Mouse (Mus musculus) kidney, adult 2 months (tissue): ENCODE data around the gene Tomm22.
A peak's percentile ranks its signal among the peaks of the same experiment; 100 is the strongest.

Experiments used
- CTCF ChIP-seq: fragments of 200-500 bp; conservative IDR thresholded peaks from 2 replicates; pipeline ENCODE4 v1.5.1; 2011; ENCODE audit warnings: low read depth, mild to moderate bottlenecking, control low read depth, low read length, moderate library complexity, mixed read lengths; ENCODE audit not compliant: insufficient read depth, insufficient read length
- POLR2A ChIP-seq: fragments of 200-500 bp; IDR thresholded peaks from one replicate; pipeline ENCODE4 v1.6.1; 2011; ENCODE audit warnings: low read depth, low read length, control low read depth

GRCm38 (mm10) chr15:79708229-79708822 lies 37.7 kb downstream of the Tomm22 start:
- TF ChIP-seq CTCF = 0 out of 2 replicates have a peak, but pooled peaks have one; percentile 1
- no peak for TF ChIP-seq POLR2A
